Mouse (Mus musculus): ENCODE data around the gene Prkaa1.
"Not testable (repeated sequence)": the region's sequence is repeated elsewhere in the genome, so short reads cannot be mapped to it uniquely, and the experiment has no call there.

Gene Prkaa1

GRCm38 (mm10) chr15:5165121-5165773 lies 21.6 kb downstream of the Prkaa1 start:
- DNase-seq (ENCODE audit: low read depth), result no peak

- no peak for DNase-seq (ENCODE audit: low read depth)
Observed at GRCm38 (mm10) chr15:5173217-5173820, 29.7 kb downstream of the Prkaa1 start.

- DNase-seq (ENCODE audit: low read depth), result no peak
Observed at GRCm38 (mm10) chr15:5184668-5185330, 41.1 kb downstream of the Prkaa1 start.

GRCm38 (mm10) chr15:5185366-5186292 lies 42.0 kb downstream of the Prkaa1 start, which contains the start of gene Ttc33:
TSS of gene Ttc33 (plus strand) at chr15:5185525.
- peak; percentile 59 for DNase-seq (ENCODE audit: low read depth)

GRCm38 (mm10) chr15:5186293-5186675 lies 42.6 kb downstream of the Prkaa1 start:
- no peak for DNase-seq (ENCODE audit: low read depth)

GRCm38 (mm10) chr15:5187116-5187515 lies 43.5 kb downstream of the Prkaa1 start:
- DNase-seq (ENCODE audit: low read depth), result no peak

GRCm38 (mm10) chr15:5188029-5188428 lies 44.4 kb downstream of the Prkaa1 start:
- DNase-seq (ENCODE audit: low read depth), result no peak

- DNase-seq (ENCODE audit: low read depth), result no peak
Observed at GRCm38 (mm10) chr15:5189504-5190093, 45.9 kb downstream of the Prkaa1 start.

- no peak for DNase-seq (ENCODE audit: low read depth)
Observed at GRCm38 (mm10) chr15:5193833-5194232, 50.2 kb downstream of the Prkaa1 start.

GRCm38 (mm10) chr15:5194446-5194845 lies 50.8 kb downstream of the Prkaa1 start:
- no peak for DNase-seq (ENCODE audit: low read depth)

- no peak for DNase-seq (ENCODE audit: low read depth)
Observed at GRCm38 (mm10) chr15:5194931-5195330, 51.3 kb downstream of the Prkaa1 start.

GRCm38 (mm10) chr15:5195987-5196514 lies 52.4 kb downstream of the Prkaa1 start:
- DNase-seq (ENCODE audit: low read depth), result no peak

GRCm38 (mm10) chr15:5196691-5197090 lies 53.0 kb downstream of the Prkaa1 start:
- DNase-seq (ENCODE audit: low read depth), result no peak

- DNase-seq (ENCODE audit: low read depth), result no peak
Observed at GRCm38 (mm10) chr15:5205222-5205621, 61.6 kb downstream of the Prkaa1 start.

- no peak for DNase-seq (ENCODE audit: low read depth)
Observed at GRCm38 (mm10) chr15:5209116-5209515, 65.5 kb downstream of the Prkaa1 start.

- DNase-seq (ENCODE audit: low read depth), result no peak
Observed at GRCm38 (mm10) chr15:5220491-5220890, 76.8 kb downstream of the Prkaa1 start.

GRCm38 (mm10) chr15:5230746-5231145 lies 87.1 kb downstream of the Prkaa1 start:
- not testable (repeated sequence) for DNase-seq (ENCODE audit: low read depth)
